Mouse (Mus musculus) limb, embryonic 15.5 days (tissue): ENCODE data around the gene Gm13285. TPM values are rescaled to one million over a fixed set of nuclear protein-coding genes. Genes with fewer than 3 reads are reported as not detected.
"Not testable (repeated sequence)": the region's sequence is repeated elsewhere in the genome, so short reads cannot be mapped to it uniquely, and the experiment has no call there.

Experiments
- ATAC-seq: fragments of 200-750 bp; cut with Nextera tagmentation; 2 replicates; pipeline ENCODE4 v1.8.0; 2017; ENCODE audit warnings: low read depth, moderate TSS enrichment; ENCODE audit not compliant: insufficient number of reproducible peaks, low FRiP score, low TSS enrichment
- H3K27ac ChIP-seq: fragments of 300-500 bp; sonication (generic); 2 replicates; pipeline ENCODE4 v1.5.1; 2015; ENCODE audit warnings: moderate library complexity, mild to moderate bottlenecking, inconsistent platforms
- H3K27me3 ChIP-seq: fragments of 300-500 bp; sonication (generic); 2 replicates; pipeline ENCODE4 v1.6.1; 2015; ENCODE audit warnings: inconsistent platforms
- H3K36me3 ChIP-seq: fragments of 300-500 bp; sonication (generic); 2 replicates; pipeline ENCODE4 v1.6.1; 2015; ENCODE audit warnings: inconsistent platforms
- H3K4me1 ChIP-seq: fragments of 300-500 bp; sonication (generic); 2 replicates; pipeline ENCODE4 v1.6.1; 2015; ENCODE audit warnings: inconsistent platforms
- H3K4me2 ChIP-seq: fragments of 300-500 bp; sonication (generic); 2 replicates; pipeline ENCODE4 v1.6.1; 2015; ENCODE audit warnings: mild to moderate bottlenecking, inconsistent platforms
- H3K4me3 ChIP-seq: fragments of 300-500 bp; sonication (generic); 2 replicates; pipeline ENCODE4 v1.5.1; 2015; ENCODE audit warnings: mild to moderate bottlenecking, inconsistent platforms
- H3K9ac ChIP-seq: fragments of 300-500 bp; sonication (generic); 2 replicates; pipeline ENCODE4 v1.6.1; 2015; ENCODE audit warnings: inconsistent platforms
- H3K9me3 ChIP-seq: fragments of 300-500 bp; sonication (generic); 2 replicates; pipeline ENCODE4 v1.6.1; 2016; ENCODE audit warnings: inconsistent platforms
- WGBS: fragments of 180-500 bp; shearing (Covaris S2); methylation state at CpG from one replicate; pipeline ENCODE4 v1.1.7; 2015; 5-methylcytosine and 5-hydroxymethylcytosine counted together
- polyA plus RNA-seq: library from polyadenylated mRNA; unstranded; fragments of >200 nt; fragmentation: Nextera tagmentation; extraction: Ambion mirVana; gene quantifications from 2 replicates; pipeline ENCODE4 v1.2.1, GENCODE M21; 2015

Gm13285 gene
- polyA plus RNA-seq, 1 experiment from 2014 or later, result 0.93 TPM

DNA sequence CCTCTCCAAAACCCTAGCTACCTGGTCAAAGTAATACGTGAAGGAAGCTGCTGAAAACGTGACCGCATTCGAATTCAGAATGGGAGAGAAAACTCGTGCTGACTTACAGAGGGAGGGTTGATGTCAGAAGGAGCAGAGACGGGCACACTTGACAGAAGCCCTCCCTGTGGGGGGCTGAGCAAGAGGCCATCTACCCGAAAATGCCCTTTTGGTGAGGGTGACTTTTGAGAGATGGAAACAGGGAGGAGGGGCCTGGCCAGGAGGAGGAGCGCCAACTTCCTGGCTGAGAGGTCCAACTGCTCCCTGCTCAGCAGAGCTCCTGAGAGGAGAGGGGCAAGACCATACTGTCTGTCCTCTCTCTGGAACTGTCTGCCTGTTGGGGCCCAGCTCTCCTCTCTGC lies 5.8 kb downstream of the Gm13285 start, which contains the start of gene Gm13288:
Gene Gm13288, plus strand, starts transcription at position 301 of the 400 bp plus-strand sequence.
- ATAC-seq, H3K9me3 ChIP-seq, H3K9ac ChIP-seq, H3K27ac ChIP-seq, H3K36me3 ChIP-seq, H3K27me3 ChIP-seq, H3K4me1 ChIP-seq: not testable (repeated sequence)
- WGBS, result no CpG with 5 or more reads among the region's 8 CpGs
- 0 out of 2 replicates have a peak within 1 kb of the TSS, but pooled peaks have one; percentile 30 for H3K4me2 ChIP-seq
- peak within 1 kb of the TSS; percentile 30 for H3K4me3 ChIP-seq

DNA sequence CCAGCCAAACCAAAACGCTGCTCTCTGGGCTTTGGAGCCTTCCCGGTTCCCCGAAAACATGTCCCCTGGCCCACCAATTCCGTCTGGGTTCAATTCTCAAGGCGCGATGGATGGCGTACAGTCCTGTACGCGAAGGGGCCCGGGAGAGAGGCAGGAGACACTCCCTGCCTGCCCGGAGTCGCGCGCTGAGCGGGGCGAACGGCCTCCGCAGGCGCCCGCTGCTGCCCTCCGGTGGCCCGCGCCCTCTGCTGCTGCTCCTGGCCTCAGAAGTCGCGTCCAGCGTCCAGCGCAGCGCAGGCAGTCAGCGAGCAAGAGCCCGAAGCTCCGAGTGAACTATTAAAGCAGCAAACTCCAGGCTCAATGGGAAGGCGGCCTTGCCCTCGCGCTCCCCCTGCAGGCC lies 6.3 kb downstream of the Gm13285 start:
- Histone ChIP-seq H3K4me2 (0 out of 2 replicates have a peak overlapping the region, but pooled peaks have one; percentile 30), H3K4me3 (peak overlapping the region; percentile 30)
- not testable (repeated sequence) for H3K36me3 ChIP-seq, H3K27me3 ChIP-seq, ATAC-seq, H3K27ac ChIP-seq, H3K9ac ChIP-seq, H3K9me3 ChIP-seq, H3K4me1 ChIP-seq
- WGBS, result 0% methylated on average over 7 of the region's 34 CpGs

DNA sequence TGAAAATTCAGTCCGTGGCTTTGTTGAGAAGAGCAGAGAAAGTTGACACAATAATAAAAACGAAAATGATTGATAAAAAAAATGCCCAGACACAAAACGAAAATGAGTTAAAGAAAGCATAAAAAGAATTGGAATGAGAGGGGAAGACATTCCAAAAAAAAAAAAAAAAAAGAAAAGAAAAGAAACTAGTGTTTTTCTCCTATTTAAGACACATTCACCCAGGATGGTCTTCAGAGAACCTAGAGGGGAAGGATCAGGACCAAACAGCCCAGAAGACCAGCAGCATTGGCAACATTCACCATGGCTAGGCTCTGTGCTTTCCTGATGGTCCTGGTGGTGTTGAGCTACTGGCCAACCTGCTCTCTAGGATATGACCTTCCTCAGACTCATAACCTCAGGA lies 16.5 kb downstream of the Gm13285 start, which contains the start of gene Ifna7:
Gene Ifna7, plus strand, starts transcription at position 301 of the 400 bp plus-strand sequence.
- Histone ChIP-seq H3K4me1 (no peaks in the 10 kb centered on the region), H3K27me3 (no peaks in the 10 kb centered on the region), H3K4me2 (no peak within 1 kb of the TSS), H3K9me3 (no peaks in the 10 kb centered on the region), H3K36me3 (no peaks in the 10 kb centered on the region), H3K4me3 (no peak within 1 kb of the TSS), H3K27ac (no peak within 1 kb of the TSS), H3K9ac (no peak within 1 kb of the TSS)
- no peak for ATAC-seq
- WGBS, result 54% methylated on average over 3 of the region's 3 CpGs

DNA sequence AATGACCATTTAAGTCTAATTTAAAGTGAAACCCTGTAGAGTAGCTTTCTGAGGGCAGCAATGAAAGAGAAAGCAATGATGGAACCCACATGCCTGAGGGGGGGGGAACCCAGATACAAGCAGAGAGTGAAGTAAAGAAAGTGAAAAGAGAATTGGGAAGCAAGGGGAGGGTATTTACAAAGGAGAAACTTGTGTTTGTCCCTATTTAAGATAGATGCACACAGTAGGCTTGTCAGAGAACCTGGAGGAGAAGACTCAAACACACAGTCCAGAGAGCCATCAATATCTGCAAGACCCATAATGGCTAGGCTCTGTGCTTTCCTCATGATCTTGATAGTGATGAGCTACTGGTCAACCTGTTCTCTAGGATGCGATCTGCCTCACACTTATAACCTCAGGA lies 20.2 kb downstream of the Gm13285 start, which contains the start of gene Ifna11:
Gene Ifna11, plus strand, starts transcription at position 301 of the 400 bp plus-strand sequence.
- Histone ChIP-seq H3K4me1 (no peaks in the 10 kb centered on the region), H3K4me2 (no peak within 1 kb of the TSS), H3K27ac (no peak within 1 kb of the TSS), H3K36me3 (no peaks in the 10 kb centered on the region), H3K9ac (no peak within 1 kb of the TSS), H3K9me3 (no peaks in the 10 kb centered on the region), H3K27me3 (no peaks in the 10 kb centered on the region), H3K4me3 (no peak within 1 kb of the TSS)
- no peak for ATAC-seq
- WGBS, result 73% methylated on average over 1 of the region's 1 CpGs

DNA sequence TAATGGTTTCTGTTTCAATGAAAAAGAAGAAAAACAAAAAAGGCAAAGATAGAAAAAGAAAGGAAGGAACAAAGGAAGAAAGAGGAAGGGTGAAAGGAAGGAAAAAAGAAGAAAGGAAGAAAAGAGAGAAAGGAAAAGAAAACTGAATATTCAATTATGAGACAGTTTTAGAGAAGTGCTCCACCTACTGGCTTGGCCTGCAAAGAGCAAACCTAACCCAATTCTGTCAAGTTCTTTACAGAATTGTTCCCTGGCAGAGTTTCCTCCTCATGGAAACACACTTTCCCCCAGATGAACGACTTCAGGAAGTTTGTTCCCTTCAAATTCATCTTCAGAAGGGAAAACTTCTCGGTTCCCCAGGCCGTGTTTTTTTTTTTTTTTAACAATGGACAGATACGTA lies 23.5 kb downstream of the Gm13285 start:
- Histone ChIP-seq H3K27me3 (no peaks in the 10 kb centered on the region), H3K4me2 (no peak overlapping the region), H3K27ac (no peak overlapping the region), H3K4me3 (no peak overlapping the region), H3K9me3 (no peaks in the 10 kb centered on the region), H3K36me3 (no peaks in the 10 kb centered on the region), H3K4me1 (no peaks in the 10 kb centered on the region), H3K9ac (no peak overlapping the region)
- WGBS, result 20% methylated on average over 4 of the region's 4 CpGs
- no peak for ATAC-seq

DNA sequence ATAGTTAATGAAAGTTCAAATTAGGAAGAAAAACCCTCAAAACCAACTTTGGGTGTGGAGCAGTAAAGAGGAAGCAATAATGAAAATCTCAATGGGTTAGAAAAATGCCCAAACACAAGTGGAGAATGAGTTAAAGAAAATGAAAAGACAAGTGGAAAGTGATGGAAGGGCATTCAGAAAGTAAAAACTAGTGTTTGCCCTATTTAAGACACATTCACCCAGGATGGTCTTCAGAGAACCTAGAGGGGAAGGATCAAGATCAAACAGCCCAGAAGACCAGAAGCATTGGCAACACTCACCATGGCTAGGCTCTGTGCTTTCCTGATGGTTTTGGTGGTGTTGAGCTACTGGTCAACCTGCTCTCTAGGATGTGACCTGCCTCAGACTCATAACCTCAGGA lies 27.7 kb downstream of the Gm13285 start, which contains the start of gene Ifna6:
Gene Ifna6, plus strand, starts transcription at position 301 of the 400 bp plus-strand sequence.
- H3K36me3 ChIP-seq, H3K4me2 ChIP-seq, H3K27ac ChIP-seq, H3K4me3 ChIP-seq, ATAC-seq, H3K9ac ChIP-seq, H3K9me3 ChIP-seq, H3K4me1 ChIP-seq, H3K27me3 ChIP-seq: not testable (repeated sequence)

DNA sequence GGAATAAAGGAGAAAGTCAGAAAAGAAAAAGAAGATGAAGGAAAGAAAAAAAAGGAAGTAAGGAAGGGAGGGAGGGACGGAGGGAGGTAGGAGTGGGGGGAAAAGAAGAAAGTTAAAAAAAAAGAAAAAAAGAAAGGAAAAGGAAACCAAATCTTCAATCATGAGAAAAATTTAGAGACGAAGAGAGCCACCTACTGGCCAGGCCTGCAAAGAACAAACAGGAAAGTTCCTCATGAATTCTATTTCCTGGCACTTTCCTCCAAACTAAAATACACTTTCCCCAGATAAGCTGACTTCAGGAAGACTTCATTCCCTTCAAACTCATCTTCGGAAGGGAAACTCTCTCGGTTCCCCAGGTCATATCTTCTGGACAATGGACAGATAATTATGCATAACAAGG lies 31.1 kb downstream of the Gm13285 start:
- Histone ChIP-seq H3K4me3 (no peak overlapping the region), H3K27ac (no peak overlapping the region), H3K9ac (no peak overlapping the region), H3K9me3 (no peaks in the 10 kb centered on the region), H3K36me3 (no peaks in the 10 kb centered on the region), H3K4me2 (no peak overlapping the region), H3K4me1 (no peaks in the 10 kb centered on the region), H3K27me3 (no peaks in the 10 kb centered on the region)
- WGBS, result 23% methylated on average over 4 of the region's 4 CpGs
- no peak for ATAC-seq

DNA sequence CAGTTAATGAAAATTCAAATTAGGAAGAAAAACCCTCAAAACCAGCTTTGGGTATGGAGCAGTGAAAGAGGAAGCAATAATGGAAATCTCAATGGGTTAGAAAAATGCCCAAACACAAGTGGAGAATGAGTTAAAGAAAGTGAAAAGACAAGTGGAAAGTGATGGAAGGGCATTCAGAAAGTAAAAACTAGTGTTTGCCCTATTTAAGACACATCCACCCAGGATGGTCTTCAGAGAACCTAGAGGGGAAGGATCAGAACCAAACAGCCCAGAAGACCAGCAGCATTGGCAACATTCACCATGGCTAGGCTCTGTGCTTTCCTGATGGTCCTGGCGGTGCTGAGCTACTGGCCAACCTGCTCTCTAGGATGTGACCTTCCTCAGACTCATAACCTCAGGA lies 35.8 kb downstream of the Gm13285 start, which contains the start of gene Ifna5:
Gene Ifna5, plus strand, starts transcription at position 301 of the 400 bp plus-strand sequence.
- not testable (repeated sequence) for H3K27me3 ChIP-seq, H3K4me3 ChIP-seq, H3K9me3 ChIP-seq, H3K4me1 ChIP-seq, H3K27ac ChIP-seq, H3K4me2 ChIP-seq, ATAC-seq, H3K36me3 ChIP-seq, H3K9ac ChIP-seq
- 68% methylated on average over 1 of the region's 1 CpGs for WGBS

DNA sequence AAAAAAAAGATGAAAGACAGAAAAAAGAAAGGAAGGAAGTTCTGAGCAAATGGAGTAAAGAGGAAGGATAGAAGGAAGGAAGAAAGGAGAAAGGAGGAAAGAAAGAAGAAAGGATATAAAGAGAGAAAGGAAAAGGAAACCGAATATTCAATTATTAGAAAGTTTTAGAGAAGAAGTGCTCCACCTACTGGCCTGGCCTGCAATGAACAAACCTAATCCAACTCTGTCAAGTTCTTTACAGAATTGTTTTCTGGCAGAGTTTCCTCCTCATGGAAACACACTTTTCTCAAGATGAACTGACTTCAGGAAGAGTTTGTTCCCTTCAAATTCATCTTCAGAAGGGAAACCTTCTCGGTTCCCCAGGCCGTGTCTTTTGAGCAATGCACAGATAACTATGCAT lies 39.4 kb downstream of the Gm13285 start:
- ATAC-seq, result no peak
- 48% methylated on average over 3 of the region's 3 CpGs for WGBS

DNA sequence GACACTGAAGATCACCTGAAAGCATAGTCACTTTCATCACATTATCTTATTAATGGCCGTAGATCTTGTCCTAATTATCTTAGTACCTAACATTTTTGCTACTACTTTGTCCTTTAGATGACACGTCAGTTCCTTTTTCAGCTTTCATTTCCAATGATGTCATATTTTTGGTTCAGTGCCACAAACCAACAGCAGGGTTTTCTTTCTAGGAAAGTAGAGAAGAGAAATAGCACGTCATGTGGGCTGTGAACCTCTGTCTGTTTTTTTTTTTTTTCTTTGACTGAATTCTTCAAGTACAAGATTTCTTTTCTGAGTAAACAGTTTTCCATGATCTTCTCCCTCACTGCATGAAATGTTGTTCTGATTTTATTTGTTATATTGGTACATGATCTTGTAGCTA lies 40.6 kb downstream of the Gm13285 start:
- Histone ChIP-seq H3K9ac (no peak overlapping the region), H3K4me1 (no peaks in the 10 kb centered on the region), H3K36me3 (no peaks in the 10 kb centered on the region), H3K27ac (no peak overlapping the region), H3K4me2 (no peak overlapping the region), H3K9me3 (no peaks in the 10 kb centered on the region), H3K27me3 (no peaks in the 10 kb centered on the region), H3K4me3 (no peak overlapping the region)
- ATAC-seq, result no peak
- 63% methylated on average over 3 of the region's 3 CpGs for WGBS

More for the DNA sequence above, 39.4 kb downstream of the Gm13285 start:
- Histone ChIP-seq H3K27me3 (no peaks in the 10 kb centered on the region), H3K9ac (no peak overlapping the region), H3K36me3 (no peaks in the 10 kb centered on the region), H3K4me3 (no peak overlapping the region), H3K9me3 (no peaks in the 10 kb centered on the region), H3K27ac (no peak overlapping the region), H3K4me2 (no peak overlapping the region), H3K4me1 (no peaks in the 10 kb centered on the region)

DNA sequence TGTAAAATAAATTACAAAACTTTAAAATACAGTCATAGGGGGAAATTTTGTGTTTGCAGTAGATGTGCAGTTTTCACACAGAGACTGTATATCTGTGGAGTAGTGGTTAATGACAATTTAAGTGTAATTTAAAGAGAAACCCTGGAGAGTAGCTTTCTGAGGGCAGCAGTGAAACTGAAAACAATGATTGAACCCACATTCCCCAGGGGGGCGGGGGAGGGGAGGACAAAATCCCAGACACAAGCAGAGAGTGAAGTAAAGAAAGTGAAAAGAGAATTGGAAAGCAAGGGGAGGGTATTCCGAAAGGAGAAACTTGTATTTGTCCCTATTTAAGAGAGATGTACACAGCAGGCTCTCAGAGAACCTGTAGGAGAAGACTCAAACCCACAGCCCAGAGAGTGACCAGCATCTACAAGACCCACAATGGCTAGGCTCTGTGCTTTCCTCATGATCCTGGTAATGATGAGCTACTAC lies 42.0 kb downstream of the Gm13285 start, which contains the start of gene Ifna4:
Gene Ifna4, plus strand, starts transcription at position 424 of the 474 bp plus-strand sequence.
- H3K4me1 ChIP-seq, result no peaks in the 10 kb centered on the region
- no peak within 1 kb of the TSS for H3K27ac ChIP-seq
- H3K9me3 ChIP-seq, result no peaks in the 10 kb centered on the region
- no peak within 1 kb of the TSS for H3K4me2 ChIP-seq
- WGBS, result 64% methylated on average over 2 of the region's 2 CpGs
- H3K36me3 ChIP-seq, result no peaks in the 10 kb centered on the region
- no peak within 1 kb of the TSS for H3K4me3 ChIP-seq
- no peak for ATAC-seq
- H3K9ac ChIP-seq, result no peak within 1 kb of the TSS
- no peaks in the 10 kb centered on the region for H3K27me3 ChIP-seq

DNA sequence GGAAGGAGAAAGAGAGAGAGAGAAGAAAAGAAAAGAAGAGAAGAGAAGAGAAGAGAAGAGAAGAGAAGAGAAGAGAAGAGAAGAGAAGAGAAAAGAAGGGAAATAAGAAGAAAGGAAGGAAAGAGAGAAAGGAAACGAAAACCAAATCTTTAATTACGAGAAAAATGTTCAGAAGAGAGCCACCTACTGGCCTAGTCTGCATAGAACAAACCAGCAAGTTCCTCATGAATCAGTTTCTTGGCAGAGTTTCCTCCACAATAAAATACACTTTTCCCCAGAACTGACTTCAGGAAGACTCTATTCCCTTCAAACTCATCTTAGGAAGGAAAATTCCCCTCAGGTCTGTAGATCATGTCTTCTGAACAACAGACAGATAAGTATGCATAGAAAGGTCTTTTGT lies 45.9 kb downstream of the Gm13285 start:
- 58% methylated on average over 2 of the region's 2 CpGs for WGBS
- H3K36me3 ChIP-seq, result no peaks in the 10 kb centered on the region
- H3K9ac ChIP-seq, result no peak overlapping the region
- H3K4me3 ChIP-seq, result no peak overlapping the region
- no peaks in the 10 kb centered on the region for H3K9me3 ChIP-seq
- no peaks in the 10 kb centered on the region for H3K27me3 ChIP-seq
- ATAC-seq, result no peak
- no peak overlapping the region for H3K4me2 ChIP-seq
- H3K4me1 ChIP-seq, result no peaks in the 10 kb centered on the region
- no peak overlapping the region for H3K27ac ChIP-seq

DNA sequence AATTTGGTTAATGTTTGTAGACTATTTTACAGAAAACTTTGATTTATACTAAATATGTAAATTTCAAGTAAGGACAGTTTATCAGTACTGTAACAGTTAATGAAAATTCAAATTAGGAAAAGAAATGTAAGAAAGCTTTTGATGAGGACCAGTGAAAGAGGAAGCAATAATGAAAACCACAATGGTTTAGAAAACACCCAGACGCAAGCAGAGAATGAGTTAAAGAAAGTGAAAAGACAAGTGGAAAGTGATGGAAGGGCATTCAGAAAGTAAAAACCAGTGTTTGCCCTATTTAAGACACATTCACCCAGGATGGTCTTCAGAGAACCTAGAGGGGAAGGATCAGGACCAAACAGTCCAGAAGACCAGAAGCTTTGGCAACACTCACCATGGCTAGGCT lies 50.2 kb downstream of the Gm13285 start, which contains the start of gene Ifna1:
Gene Ifna1, plus strand, starts transcription at position 390 of the 400 bp plus-strand sequence.
- Histone ChIP-seq H3K4me3 (no peak within 1 kb of the TSS), H3K27me3 (no peaks in the 10 kb centered on the region), H3K9ac (no peak within 1 kb of the TSS), H3K9me3 (no peaks in the 10 kb centered on the region), H3K27ac (no peak within 1 kb of the TSS), H3K4me2 (no peak within 1 kb of the TSS), H3K4me1 (no peaks in the 10 kb centered on the region), H3K36me3 (no peaks in the 10 kb centered on the region)
- ATAC-seq, result no peak
- WGBS, result 65% methylated on average over 1 of the region's 1 CpGs
